Mouse (Mus musculus) brain, embryonic 14.5 days (tissue): Measurements from ENCODE around the gene Rhod. TPM values are rescaled to one million over a fixed set of nuclear protein-coding genes. Genes with fewer than 3 reads are reported as not detected.

Experiments used
- DNase-seq: peaks from one replicate; pipeline ENCODE4 v3.0.0-alpha.2; 2011; ENCODE audit warnings: low read depth
- CTCF ChIP-seq: fragments of 200-500 bp; IDR thresholded peaks from 2 replicates; pipeline ENCODE4 v1.5.1; 2012; ENCODE audit warnings: inconsistent platforms, mild to moderate bottlenecking, moderate library complexity, borderline replicate concordance; ENCODE audit not compliant: insufficient read depth, insufficient read length; ENCODE audit errors: extremely low read depth
- POLR2A ChIP-seq: fragments of 200-500 bp; IDR thresholded peaks from 2 replicates; pipeline ENCODE4 v1.6.1; 2012; ENCODE audit warnings: mild to moderate bottlenecking, inconsistent platforms, borderline replicate concordance; ENCODE audit not compliant: poor library complexity, insufficient read depth, insufficient read length, severe bottlenecking; ENCODE audit errors: extremely low read depth
- polyA plus RNA-seq: library from polyadenylated mRNA; depleted of rRNA; stranded (reverse); fragments of >200 nt; gene quantifications from 2 replicates; pipeline ENCODE4 v1.2.3, GENCODE M21; 2012

Gene Rhod
- polyA plus RNA-seq, 1 experiment, result 4.2 TPM

- TF ChIP-seq POLR2A (no peak), CTCF (no peak)
- DNase-seq, result no peak
Measured at GRCm38 (mm10) chr19:4449230-4449629, 10.0 kb upstream of the Rhod start.

GRCm38 (mm10) chr19:4447445-4447844, 8.2 kb upstream of the Rhod start:
- DNase-seq, result no peak
- TF ChIP-seq POLR2A (no peak), CTCF (no peak)

- TF ChIP-seq POLR2A (no peak), CTCF (no peak)
- DNase-seq, result no peak
Measured at GRCm38 (mm10) chr19:4446661-4447420, 7.6 kb upstream of the Rhod start.

- TF ChIP-seq POLR2A (no peak), CTCF (peak; percentile 88)
- DNase-seq, result peak; percentile 64
Measured at GRCm38 (mm10) chr19:4442408-4442807, 3.2 kb upstream of the Rhod start.

GRCm38 (mm10) chr19:4441621-4442161, 2.5 kb upstream of the Rhod start:
- DNase-seq, result peak; percentile 22
- TF ChIP-seq POLR2A (no peak), CTCF (no peak)

- TF ChIP-seq POLR2A (no peak), CTCF (peak; percentile 52; the same call in 1 of the 2 replicates)
- DNase-seq, result peak; percentile 49
Measured at GRCm38 (mm10) chr19:4441090-4441591, 1.9 kb upstream of the Rhod start.

- DNase-seq, result peak; percentile 46
- TF ChIP-seq POLR2A (no peak), CTCF (no peak)
Measured at GRCm38 (mm10) chr19:4440222-4440621, 990 bp upstream of the Rhod start.

- peak; percentile 12 for DNase-seq
- TF ChIP-seq CTCF (no peak), POLR2A (no peak)
Measured at GRCm38 (mm10) chr19:4438791-4439160, 456 bp downstream of the Rhod start.

- DNase-seq, result no peak
- no peak for TF ChIP-seq POLR2A
- no peak for TF ChIP-seq CTCF
Measured at GRCm38 (mm10) chr19:4437886-4438285, 1.3 kb downstream of the Rhod start.

GRCm38 (mm10) chr19:4436254-4436653, 3.0 kb downstream of the Rhod start:
- no peak for TF ChIP-seq POLR2A
- TF ChIP-seq CTCF, result no peak
- no peak for DNase-seq

GRCm38 (mm10) chr19:4434999-4435398, 4.2 kb downstream of the Rhod start:
- no peak for TF ChIP-seq CTCF
- TF ChIP-seq POLR2A, result no peak

GRCm38 (mm10) chr19:4433756-4434155, 5.5 kb downstream of the Rhod start:
- DNase-seq, result peak; percentile 3
- TF ChIP-seq POLR2A, result no peak
- TF ChIP-seq CTCF, result no peak

More at GRCm38 (mm10) chr19:4434999-4435398, 4.2 kb downstream of the Rhod start:
- no peak for DNase-seq
